Mouse (Mus musculus) heart, embryonic 15.5 days (tissue): ENCODE measurements around the gene Cd33. TPM values are rescaled to one million over a fixed set of nuclear protein-coding genes. Genes with fewer than 3 reads are reported as not detected.

Source experiments
- ATAC-seq: fragments of 200-750 bp; cut with Nextera tagmentation; replicated peaks from 2 replicates; pipeline ENCODE4 v1.8.0; 2017; ENCODE audit warnings: low read depth, moderate TSS enrichment; ENCODE audit not compliant: insufficient number of reproducible peaks, insufficient read depth, low FRiP score
- H3K27ac ChIP-seq: fragments of 300-500 bp; sonication (generic); 2 replicates; pipeline ENCODE4 v1.5.1; 2015; ENCODE audit warnings: mild to moderate bottlenecking, inconsistent platforms
- H3K27me3 ChIP-seq: fragments of 300-500 bp; sonication (generic); 2 replicates; pipeline ENCODE4 v1.6.1; 2015; ENCODE audit warnings: inconsistent platforms
- H3K36me3 ChIP-seq: fragments of 300-500 bp; sonication (generic); 2 replicates; pipeline ENCODE4 v1.6.1; 2015; ENCODE audit warnings: mild to moderate bottlenecking, inconsistent platforms
- H3K4me1 ChIP-seq: fragments of 300-500 bp; sonication (generic); replicated peaks from 2 replicates; pipeline ENCODE4 v1.6.1; 2015; ENCODE audit warnings: inconsistent platforms
- H3K4me2 ChIP-seq: fragments of 300-500 bp; sonication (generic); 2 replicates; pipeline ENCODE4 v1.6.1; 2015; ENCODE audit warnings: inconsistent platforms, mild to moderate bottlenecking, moderate library complexity
- H3K4me3 ChIP-seq: fragments of 300-500 bp; sonication (generic); 2 replicates; pipeline ENCODE4 v1.5.1; 2015; ENCODE audit warnings: mild to moderate bottlenecking, inconsistent platforms
- H3K9ac ChIP-seq: fragments of 300-500 bp; sonication (generic); 2 replicates; pipeline ENCODE4 v1.6.1; 2015; ENCODE audit warnings: mild to moderate bottlenecking, inconsistent platforms
- H3K9me3 ChIP-seq: fragments of 300-500 bp; sonication (generic); replicated peaks from 2 replicates; pipeline ENCODE4 v1.6.1; 2016; ENCODE audit warnings: inconsistent platforms
- WGBS: fragments of 180-500 bp; shearing (Covaris S2); methylation state at CpG from one replicate; pipeline ENCODE4 v1.1.7; 2015; ENCODE audit warnings: mixed read lengths; 5-methylcytosine and 5-hydroxymethylcytosine counted together
- polyA plus RNA-seq: library from polyadenylated mRNA; unstranded; fragments of >200 nt; fragmentation: Nextera tagmentation; extraction: Ambion mirVana; gene quantifications from 2 replicates; pipeline ENCODE4 v1.2.1, GENCODE M21; 2015

The Cd33 gene
- polyA plus RNA-seq, 1 experiment from 2014 or later, result 0.49 TPM

GRCm38 (mm10) chr7:43512519-43512918, 31.7 kb downstream of the Cd33 start:
- Histone ChIP-seq H3K27me3 (no peaks in the 10 kb centered on the region), H3K27ac (no peak overlapping the region), H3K9me3 (no peaks in the 10 kb centered on the region), H3K4me3 (no peak overlapping the region), H3K9ac (no peak overlapping the region), H3K4me2 (no peak overlapping the region), H3K4me1 (no peaks in the 10 kb centered on the region), H3K36me3 (no peaks in the 10 kb centered on the region)
- ATAC-seq, result no peak
- WGBS, result 74% methylated on average over 4 of the region's 4 CpGs

GRCm38 (mm10) chr7:43511707-43512478, 32.3 kb downstream of the Cd33 start:
- 42% methylated on average over 4 of the region's 4 CpGs for WGBS
- Histone ChIP-seq H3K9ac (no peak overlapping the region), H3K36me3 (no peaks in the 10 kb centered on the region), H3K9me3 (no peaks in the 10 kb centered on the region), H3K27ac (no peak overlapping the region), H3K4me2 (no peak overlapping the region), H3K4me1 (no peaks in the 10 kb centered on the region), H3K4me3 (no peak overlapping the region), H3K27me3 (no peaks in the 10 kb centered on the region)
- ATAC-seq, result no peak

GRCm38 (mm10) chr7:43495343-43496021, 48.7 kb downstream of the Cd33 start:
- Histone ChIP-seq H3K9ac (no peak overlapping the region), H3K4me3 (no peak overlapping the region), H3K4me1 (no peaks in the 10 kb centered on the region), H3K4me2 (no peak overlapping the region), H3K9me3 (no peaks in the 10 kb centered on the region), H3K27me3 (peaks cover 33% of the 10 kb centered on the region), H3K27ac (no peak overlapping the region), H3K36me3 (no peaks in the 10 kb centered on the region)
- ATAC-seq, result 0 out of 2 replicates have a peak, but pooled peaks have one; percentile 21
- 19% methylated on average over 21 of the region's 21 CpGs for WGBS

GRCm38 (mm10) chr7:43490861-43491260, 53.4 kb downstream of the Cd33 start:
- no peak for ATAC-seq
- no peak overlapping the region for H3K4me2 ChIP-seq
- 56% methylated on average over 9 of the region's 9 CpGs for WGBS
- no peaks in the 10 kb centered on the region for H3K9me3 ChIP-seq
- H3K4me1 ChIP-seq, result peaks cover 3% of the 10 kb centered on the region
- H3K4me3 ChIP-seq, result no peak overlapping the region
- H3K9ac ChIP-seq, result no peak overlapping the region
- H3K36me3 ChIP-seq, result no peaks in the 10 kb centered on the region
- no peak overlapping the region for H3K27ac ChIP-seq
- H3K27me3 ChIP-seq, result peaks cover 56% of the 10 kb centered on the region

- Histone ChIP-seq H3K9me3 (no peaks in the 10 kb centered on the region), H3K4me1 (peaks cover 3% of the 10 kb centered on the region), H3K4me3 (peak overlapping the region; percentile 42), H3K4me2 (peak overlapping the region; percentile 62), H3K36me3 (no peaks in the 10 kb centered on the region), H3K27ac (no peak overlapping the region), H3K27me3 (peaks cover 50% of the 10 kb centered on the region), H3K9ac (no peak overlapping the region; the same call in 1 of the 2 replicates)
- no peak; the same call in 1 of the 2 replicates for ATAC-seq
- 4% methylated on average over 10 of the region's 13 CpGs for WGBS
Observed at GRCm38 (mm10) chr7:43490182-43490584, 54.0 kb downstream of the Cd33 start.

- H3K36me3 ChIP-seq, result no peaks in the 10 kb centered on the region
- peak within 1 kb of the TSS; percentile 62 for H3K4me2 ChIP-seq
- H3K27me3 ChIP-seq, result peaks cover 45% of the 10 kb centered on the region
- peak; percentile 36; the same call in 1 of the 2 replicates for ATAC-seq
- H3K4me3 ChIP-seq, result peak within 1 kb of the TSS; percentile 42
- no peak within 1 kb of the TSS for H3K27ac ChIP-seq
- WGBS, result 3% methylated on average over 25 of the region's 41 CpGs
- H3K9ac ChIP-seq, result peak within 1 kb of the TSS; percentile 38; the same call in 1 of the 2 replicates
- H3K4me1 ChIP-seq, result peaks cover 3% of the 10 kb centered on the region
- no peaks in the 10 kb centered on the region for H3K9me3 ChIP-seq
Observed at GRCm38 (mm10) chr7:43489631-43490125, 54.5 kb downstream of the Cd33 start, which contains the start of gene Iglon5. TSS of gene Iglon5 (minus strand) at chr7:43490075.

GRCm38 (mm10) chr7:43488646-43489045, 55.6 kb downstream of the Cd33 start:
- Histone ChIP-seq H3K4me3 (no peak overlapping the region), H3K9me3 (no peaks in the 10 kb centered on the region), H3K9ac (no peak overlapping the region), H3K36me3 (no peaks in the 10 kb centered on the region), H3K27ac (no peak overlapping the region), H3K4me1 (peaks cover 3% of the 10 kb centered on the region), H3K4me2 (no peak overlapping the region), H3K27me3 (peaks cover 40% of the 10 kb centered on the region)
- no peak for ATAC-seq
- WGBS, result 41% methylated on average over 5 of the region's 5 CpGs

- ATAC-seq, result no peak
- Histone ChIP-seq H3K27ac (no peak overlapping the region), H3K4me1 (peaks cover 7% of the 10 kb centered on the region), H3K4me2 (no peak overlapping the region), H3K4me3 (no peak overlapping the region), H3K27me3 (peaks cover 11% of the 10 kb centered on the region), H3K9me3 (no peaks in the 10 kb centered on the region), H3K36me3 (no peaks in the 10 kb centered on the region), H3K9ac (no peak overlapping the region)
- WGBS, result 4% methylated on average over 10 of the region's 10 CpGs
Observed at GRCm38 (mm10) chr7:43483236-43483635, 61.0 kb downstream of the Cd33 start.

- ATAC-seq, result peak; percentile 42
- WGBS, result 53% methylated on average over 8 of the region's 8 CpGs
- H3K9me3 ChIP-seq, result no peaks in the 10 kb centered on the region
- no peaks in the 10 kb centered on the region for H3K36me3 ChIP-seq
- no peak overlapping the region for H3K4me3 ChIP-seq
- no peak overlapping the region for H3K9ac ChIP-seq
- H3K27ac ChIP-seq, result no peak overlapping the region
- peaks cover 19% of the 10 kb centered on the region for H3K27me3 ChIP-seq
- H3K4me2 ChIP-seq, result no peak overlapping the region
- H3K4me1 ChIP-seq, result peaks cover 7% of the 10 kb centered on the region
Observed at GRCm38 (mm10) chr7:43482090-43482716, 62.0 kb downstream of the Cd33 start.

- 67% methylated on average over 3 of the region's 3 CpGs for WGBS
- peaks cover 11% of the 10 kb centered on the region for H3K4me1 ChIP-seq
Observed at GRCm38 (mm10) chr7:43481191-43481590, 63.0 kb downstream of the Cd33 start.

GRCm38 (mm10) chr7:43476376-43476775, 67.9 kb downstream of the Cd33 start:
- Histone ChIP-seq H3K4me3 (no peak overlapping the region), H3K36me3 (no peaks in the 10 kb centered on the region), H3K9ac (no peak overlapping the region), H3K9me3 (no peaks in the 10 kb centered on the region), H3K27me3 (peaks cover 48% of the 10 kb centered on the region), H3K4me2 (peak overlapping the region; percentile 27; the same call in 1 of the 2 replicates), H3K27ac (no peak overlapping the region), H3K4me1 (peaks cover 9% of the 10 kb centered on the region)
- 1% methylated on average over 13 of the region's 13 CpGs for WGBS
- ATAC-seq, result no peak

More at GRCm38 (mm10) chr7:43481191-43481590, 63.0 kb downstream of the Cd33 start:
- Histone ChIP-seq H3K27ac (no peak overlapping the region), H3K4me3 (no peak overlapping the region), H3K27me3 (peaks cover 29% of the 10 kb centered on the region), H3K4me2 (no peak overlapping the region), H3K9me3 (no peaks in the 10 kb centered on the region), H3K36me3 (no peaks in the 10 kb centered on the region), H3K9ac (no peak overlapping the region)
- ATAC-seq, result no peak
